Mouse (Mus musculus) embryonic fibroblast, embryonic 13.5 days (primary cell): Measurements from ENCODE around the gene Vtcn1. TPM values are rescaled to one million over a fixed set of nuclear protein-coding genes. Genes with fewer than 3 reads are reported as not detected.

Experiments used
- H3K27ac ChIP-seq: 2 replicates; pipeline ENCODE4 v1.5.1; 2012; ENCODE audit warnings: low read length, control low read depth, inconsistent platforms; ENCODE audit not compliant: insufficient read depth
- H3K4me1 ChIP-seq: 2 replicates; pipeline ENCODE4 v1.6.1; 2011; ENCODE audit warnings: low read length; ENCODE audit not compliant: control insufficient read depth, insufficient read depth
- H3K4me3 ChIP-seq: 2 replicates; pipeline ENCODE4 v1.5.1; 2011; ENCODE audit warnings: mild to moderate bottlenecking, control low read depth, low read length; ENCODE audit not compliant: insufficient read depth
- CTCF ChIP-seq: IDR thresholded peaks from 2 replicates; pipeline ENCODE4 v1.5.1; 2011; ENCODE audit warnings: mild to moderate bottlenecking, control low read depth, low read length, moderate library complexity, borderline replicate concordance; ENCODE audit not compliant: insufficient read depth
- POLR2A ChIP-seq: IDR thresholded peaks from 2 replicates; pipeline ENCODE4 v1.6.1; 2011; ENCODE audit warnings: low read depth, mild to moderate bottlenecking, control low read depth, low read length, moderate library complexity
- polyA plus RNA-seq: library from polyadenylated mRNA; stranded (reverse); fragments of >200 nt; gene quantifications from 2 replicates; pipeline ENCODE4 v1.2.4, GENCODE M21; 2011; ENCODE audit warnings: low read depth; ENCODE audit not compliant: missing spikeins, insufficient read length

Gene Vtcn1
- 0.18 TPM in 1 of 2 replicates, not detected in the other for polyA plus RNA-seq

GRCm38 (mm10) chr3:100825225-100825965, at the start of gene Vtcn1:
Vtcn1 (plus strand) TSS chr3:100825459.
- H3K4me3 ChIP-seq = no peak within 1 kb of the TSS
- H3K4me1 ChIP-seq = no peaks in the 10 kb centered on the region
- no peak within 1 kb of the TSS for H3K27ac ChIP-seq
- no peak for TF ChIP-seq POLR2A
- no peak for TF ChIP-seq CTCF

GRCm38 (mm10) chr3:100776967-100777366, 48.3 kb upstream of the Vtcn1 start:
- Histone ChIP-seq H3K4me3 (no peak overlapping the region), H3K4me1 (no peaks in the 10 kb centered on the region), H3K27ac (no peak overlapping the region)
- TF ChIP-seq CTCF = no peak
- no peak for TF ChIP-seq POLR2A

- Histone ChIP-seq H3K4me3 (no peak overlapping the region), H3K27ac (no peak overlapping the region), H3K4me1 (no peaks in the 10 kb centered on the region)
- TF ChIP-seq CTCF (no peak), POLR2A (no peak)
Observed at GRCm38 (mm10) chr3:100777568-100777967, 47.7 kb upstream of the Vtcn1 start.

- no peak overlapping the region for H3K4me3 ChIP-seq
- H3K27ac ChIP-seq = no peak overlapping the region
- no peaks in the 10 kb centered on the region for H3K4me1 ChIP-seq
- TF ChIP-seq POLR2A = no peak
Observed at GRCm38 (mm10) chr3:100786076-100786475, 39.2 kb upstream of the Vtcn1 start.

GRCm38 (mm10) chr3:100791670-100792069, 33.6 kb upstream of the Vtcn1 start:
- TF ChIP-seq CTCF (no peak), POLR2A (no peak)
- Histone ChIP-seq H3K4me3 (no peak overlapping the region), H3K27ac (no peak overlapping the region), H3K4me1 (no peaks in the 10 kb centered on the region)

- no peak overlapping the region for H3K27ac ChIP-seq
- H3K4me3 ChIP-seq = no peak overlapping the region
- no peak for TF ChIP-seq POLR2A
- TF ChIP-seq CTCF = no peak
- no peaks in the 10 kb centered on the region for H3K4me1 ChIP-seq
Observed at GRCm38 (mm10) chr3:100793345-100793744, 31.9 kb upstream of the Vtcn1 start.

GRCm38 (mm10) chr3:100796571-100796970, 28.7 kb upstream of the Vtcn1 start:
- TF ChIP-seq POLR2A (no peak), CTCF (no peak)
- Histone ChIP-seq H3K27ac (no peak overlapping the region), H3K4me3 (no peak overlapping the region), H3K4me1 (no peaks in the 10 kb centered on the region)

GRCm38 (mm10) chr3:100797166-100798145, 27.8 kb upstream of the Vtcn1 start:
- TF ChIP-seq POLR2A (no peak), CTCF (no peak)
- H3K4me1 ChIP-seq = no peaks in the 10 kb centered on the region
- no peak overlapping the region for H3K27ac ChIP-seq
- H3K4me3 ChIP-seq = no peak overlapping the region

GRCm38 (mm10) chr3:100798872-100799422, 26.3 kb upstream of the Vtcn1 start:
- H3K4me3 ChIP-seq = no peak overlapping the region
- H3K4me1 ChIP-seq = no peaks in the 10 kb centered on the region
- TF ChIP-seq CTCF (no peak), POLR2A (no peak)
- H3K27ac ChIP-seq = no peak overlapping the region

GRCm38 (mm10) chr3:100804975-100805374, 20.3 kb upstream of the Vtcn1 start:
- no peaks in the 10 kb centered on the region for H3K4me1 ChIP-seq
- TF ChIP-seq CTCF (no peak), POLR2A (no peak)

More at GRCm38 (mm10) chr3:100804975-100805374, 20.3 kb upstream of the Vtcn1 start:
- Histone ChIP-seq H3K4me3 (no peak overlapping the region), H3K27ac (no peak overlapping the region)
